Mouse (Mus musculus) kidney, adult 18-20 months (tissue): Measurements from ENCODE around the gene A630076J17Rik.
A peak's percentile ranks its signal among the peaks of the same experiment; 100 is the strongest.

Experiments used
- DNase-seq: peaks from one replicate; pipeline ENCODE4 v3.0.0; 2021

Gene A630076J17Rik

GRCm38 (mm10) chr3:107230527-107230926, at the start of gene A630076J17Rik:
Gene A630076J17Rik (plus strand): TSS chr3:107230614.
- no peak for DNase-seq

GRCm38 (mm10) chr3:107180860-107181259, 49.6 kb upstream of the A630076J17Rik start:
- DNase-seq, result no peak

- no peak for DNase-seq
Measured at GRCm38 (mm10) chr3:107182756-107183155, 47.7 kb upstream of the A630076J17Rik start, which contains the start of gene Kcna10. Gene Kcna10 (plus strand): TSS chr3:107183056.

GRCm38 (mm10) chr3:107183178-107183577, 47.2 kb upstream of the A630076J17Rik start:
- DNase-seq, result no peak

GRCm38 (mm10) chr3:107185597-107185996, 44.8 kb upstream of the A630076J17Rik start:
- DNase-seq, result no peak

GRCm38 (mm10) chr3:107187022-107187421, 43.4 kb upstream of the A630076J17Rik start:
- DNase-seq, result no peak

- DNase-seq, result peak; percentile 6
Measured at GRCm38 (mm10) chr3:107188226-107188899, 42.1 kb upstream of the A630076J17Rik start.

- DNase-seq, result no peak
Measured at GRCm38 (mm10) chr3:107201310-107202180, 28.9 kb upstream of the A630076J17Rik start.

- no peak for DNase-seq
Measured at GRCm38 (mm10) chr3:107204413-107204812, 26.0 kb upstream of the A630076J17Rik start.

- DNase-seq, result no peak
Measured at GRCm38 (mm10) chr3:107205170-107205569, 25.2 kb upstream of the A630076J17Rik start.

GRCm38 (mm10) chr3:107205994-107206393, 24.4 kb upstream of the A630076J17Rik start:
- peak; percentile 76 for DNase-seq

GRCm38 (mm10) chr3:107206490-107207150, 23.8 kb upstream of the A630076J17Rik start:
- no peak for DNase-seq

GRCm38 (mm10) chr3:107207625-107208253, 22.7 kb upstream of the A630076J17Rik start:
- no peak for DNase-seq

GRCm38 (mm10) chr3:107214606-107215005, 15.8 kb upstream of the A630076J17Rik start:
- DNase-seq, result no peak

- DNase-seq, result no peak
Measured at GRCm38 (mm10) chr3:107216400-107217100, 13.9 kb upstream of the A630076J17Rik start.

GRCm38 (mm10) chr3:107217101-107217480, 13.3 kb upstream of the A630076J17Rik start:
- DNase-seq, result no peak

GRCm38 (mm10) chr3:107218572-107218971, 11.8 kb upstream of the A630076J17Rik start:
- DNase-seq, result no peak

- no peak for DNase-seq
Measured at GRCm38 (mm10) chr3:107221608-107222007, 8.8 kb upstream of the A630076J17Rik start, which contains the start of gene Cym. Gene Cym (minus strand): TSS chr3:107221732.

- DNase-seq, result no peak
Measured at GRCm38 (mm10) chr3:107223230-107223629, 7.2 kb upstream of the A630076J17Rik start.

GRCm38 (mm10) chr3:107225820-107226219, 4.6 kb upstream of the A630076J17Rik start:
- no peak for DNase-seq

GRCm38 (mm10) chr3:107229221-107229620, 1.2 kb upstream of the A630076J17Rik start:
- no peak for DNase-seq

GRCm38 (mm10) chr3:107229822-107230221, 592 bp upstream of the A630076J17Rik start:
- DNase-seq, result peak; percentile 29
